Mouse (Mus musculus) liver, embryonic 14.5 days (tissue): ENCODE results near the gene Gm7073. TPM values are rescaled to one million over a fixed set of nuclear protein-coding genes. Genes with fewer than 3 reads are reported as not detected.

Source experiments
- ATAC-seq: fragments of 200-750 bp; cut with Nextera tagmentation; 2 replicates; pipeline ENCODE4 v1.8.0; 2017; ENCODE audit warnings: moderate number of reproducible peaks, mild to moderate bottlenecking, moderate library complexity; ENCODE audit not compliant: insufficient read depth
- DNase-seq, 3 experiments: peaks; one replicate each; pipeline ENCODE4 v3.0.0-alpha.2; 2012 to 2013; ENCODE audit warnings: low read depth in 3 of 3, low spot score in 3 of 3
- H3K27ac ChIP-seq: fragments of 300-500 bp; sonication (generic); 2 replicates; pipeline ENCODE4 v1.5.1; 2014; ENCODE audit warnings: moderate library complexity, mild to moderate bottlenecking, control low read depth, inconsistent platforms
- H3K27me3 ChIP-seq: fragments of 300-500 bp; sonication (generic); 2 replicates; pipeline ENCODE4 v1.6.1; 2014; ENCODE audit warnings: mild to moderate bottlenecking, low read length, moderate library complexity; ENCODE audit not compliant: control insufficient read depth, insufficient read depth
- H3K36me3 ChIP-seq: fragments of 300-500 bp; sonication (generic); replicated peaks from 2 replicates; pipeline ENCODE4 v1.6.1; 2014; ENCODE audit warnings: low read depth; ENCODE audit not compliant: control insufficient read depth, insufficient read depth
- H3K4me1 ChIP-seq, 2 experiments: fragments of 200-500 bp in 1 of 2; fragments of 300-500 bp in 1 of 2; sonication (generic) in 1 of 2; replicated peaks; 2 replicates each; pipeline ENCODE4 v1.6.1; 2012 to 2014; ENCODE audit warnings: antibody characterized with exemption in 1 of 2, inconsistent platforms in 1 of 2, low read length in 1 of 2; ENCODE audit not compliant: control insufficient read depth in 2 of 2, insufficient read depth in 2 of 2
- H3K4me2 ChIP-seq: fragments of 300-500 bp; sonication (generic); 2 replicates; pipeline ENCODE4 v1.6.1; 2014; ENCODE audit warnings: low read depth, mild to moderate bottlenecking, control low read depth, moderate library complexity
- H3K4me3 ChIP-seq, 2 experiments: fragments of 200-500 bp in 1 of 2; fragments of 300-500 bp in 1 of 2; sonication (generic) in 1 of 2; 2 replicates each; pipeline ENCODE4 v1.5.1; 2012 to 2014; ENCODE audit warnings: low read depth in 2 of 2, low read length in 2 of 2, mild to moderate bottlenecking in 2 of 2, control low read depth in 1 of 2, inconsistent platforms in 1 of 2, moderate library complexity in 1 of 2; ENCODE audit not compliant: insufficient read depth in 1 of 2
- H3K9ac ChIP-seq: fragments of 300-500 bp; sonication (generic); replicated peaks from 2 replicates; pipeline ENCODE4 v1.6.1; 2014; ENCODE audit warnings: mild to moderate bottlenecking, control low read depth, moderate library complexity
- H3K9me3 ChIP-seq: fragments of 300-500 bp; sonication (generic); 2 replicates; pipeline ENCODE4 v1.6.1; 2016; ENCODE audit warnings: low read length, mixed read lengths; ENCODE audit not compliant: control insufficient read depth
- CTCF ChIP-seq: IDR thresholded peaks from 2 replicates; pipeline ENCODE4 v1.5.1; 2016; ENCODE audit warnings: antibody characterized with exemption, low read depth, control low read depth
- EP300 ChIP-seq: IDR thresholded peaks from 2 replicates; pipeline ENCODE4 v1.6.1; 2016; ENCODE audit warnings: antibody characterized with exemption, low read depth
- WGBS: fragments of 180-500 bp; shearing (Covaris S2); extraction: QIAGEN DNeasy Blood & Tissue Kit; methylation state at CpG from one replicate; pipeline ENCODE4 v1.1.7; 2014; ENCODE audit not compliant: insufficient replicate concordance; 5-methylcytosine and 5-hydroxymethylcytosine counted together
- polyA plus RNA-seq, 2 experiments: library from polyadenylated mRNA; depleted of rRNA in 1 of 2; stranded (reverse) in 1 of 2; unstranded in 1 of 2; fragments of >200 nt; fragmentation: Nextera tagmentation in 1 of 2; extraction: Ambion mirVana in 1 of 2; gene quantifications; 2 replicates each; pipeline versions ENCODE4 v1.2.1 to v1.2.3; 2012 to 2014

Gene Gm7073
- polyA plus RNA-seq, 2 experiments, result not detected

DNA sequence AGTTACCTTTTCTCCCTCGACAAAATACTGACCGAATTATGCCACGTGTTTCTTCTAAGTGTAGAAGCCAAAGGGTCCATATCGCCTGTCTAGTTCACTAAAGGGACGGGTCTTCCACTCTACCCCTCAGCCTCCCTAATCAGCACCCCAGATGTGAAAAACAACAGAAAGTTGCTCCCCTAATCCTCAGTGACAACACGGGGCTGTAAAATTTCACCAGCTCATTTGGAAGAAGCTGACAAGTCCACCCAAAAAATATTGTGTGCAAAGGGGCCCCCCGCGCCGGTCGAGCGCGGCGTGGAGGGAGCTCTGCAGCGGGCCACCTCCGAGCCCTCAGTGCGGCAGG is 8.0 kb upstream of the Gm7073 start:
- Histone ChIP-seq H3K9me3 (no peaks in the 10 kb centered on the region), H3K27me3 (peaks cover 20% of the 10 kb centered on the region), H3K4me1 (no peaks in the 10 kb centered on the region), H3K9ac (no peak overlapping the region), H3K36me3 (no peaks in the 10 kb centered on the region), H3K4me3 (peak overlapping the region in 1 of 2 experiments; percentile 40; a peak in 2 of 4 replicates), H3K4me2 (peak overlapping the region; percentile 48), H3K27ac (no peak overlapping the region)
- 11% methylated on average over 16 of the region's 16 CpGs for WGBS
- no peak for TF ChIP-seq EP300
- TF ChIP-seq CTCF, result no peak
- ATAC-seq (no peak), DNase-seq (no peak)

DNA sequence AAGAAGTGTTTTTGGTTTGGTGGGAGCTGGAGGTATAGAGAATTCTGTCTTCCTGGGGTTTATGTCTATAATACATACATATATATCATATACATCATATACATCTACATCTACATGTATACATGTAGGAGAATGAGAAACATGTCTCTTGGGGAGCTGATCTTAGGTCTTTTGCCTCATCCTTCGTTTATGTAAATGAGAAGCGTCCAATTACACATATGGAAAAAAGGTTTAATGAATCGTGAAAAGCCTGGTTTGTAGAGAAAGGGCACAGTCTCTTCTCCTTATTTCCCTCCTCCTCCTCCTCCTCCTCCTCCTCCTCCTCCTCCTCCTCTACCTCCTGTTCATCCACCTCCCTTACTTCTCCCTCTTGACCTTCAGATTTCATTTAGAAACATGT is 6.9 kb upstream of the Gm7073 start:
- 46% methylated on average over 3 of the region's 3 CpGs for WGBS
- no peak overlapping the region for H3K4me2 ChIP-seq
- no peak for ATAC-seq

DNA sequence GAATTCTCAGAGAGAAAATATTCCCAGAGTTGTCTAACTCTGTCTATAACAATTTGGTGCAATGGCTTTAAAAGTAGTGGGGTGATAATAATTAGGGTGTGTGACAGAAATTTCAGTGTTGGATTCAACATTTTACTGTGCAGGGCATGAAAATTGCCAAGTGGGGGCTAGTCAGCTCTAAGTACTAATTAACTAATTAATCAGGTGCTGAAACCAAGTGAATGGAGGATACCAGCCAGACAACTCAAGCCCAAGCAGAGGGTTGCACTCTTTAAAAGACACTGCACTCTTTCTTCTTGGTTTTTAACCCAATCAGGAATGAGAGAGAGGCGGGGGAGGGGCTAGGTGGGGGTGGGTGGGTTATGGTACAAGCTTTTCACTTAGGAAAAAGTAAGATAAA is 6.4 kb upstream of the Gm7073 start:
- ATAC-seq, result no peak
- Histone ChIP-seq H3K4me3 (no peak overlapping the region), H3K27ac (no peak overlapping the region), H3K36me3 (no peaks in the 10 kb centered on the region), H3K9me3 (no peaks in the 10 kb centered on the region), H3K27me3 (peaks cover 20% of the 10 kb centered on the region), H3K9ac (no peak overlapping the region), H3K4me1 (no peaks in the 10 kb centered on the region), H3K4me2 (no peak overlapping the region)
- no peak for TF ChIP-seq CTCF
- TF ChIP-seq EP300, result no peak
- WGBS, result 20% methylated on average over 1 of the region's 1 CpGs
- no peak for DNase-seq

More for the DNA sequence above, 6.9 kb upstream of the Gm7073 start:
- TF ChIP-seq CTCF, result no peak
- no peak for TF ChIP-seq EP300
- H3K9me3 ChIP-seq, result no peaks in the 10 kb centered on the region
- no peaks in the 10 kb centered on the region for H3K4me1 ChIP-seq
- no peak overlapping the region for H3K27ac ChIP-seq
- no peak overlapping the region for H3K4me3 ChIP-seq
- H3K9ac ChIP-seq, result no peak overlapping the region
- peaks cover 20% of the 10 kb centered on the region for H3K27me3 ChIP-seq
- H3K36me3 ChIP-seq, result no peaks in the 10 kb centered on the region
- no peak for DNase-seq

DNA sequence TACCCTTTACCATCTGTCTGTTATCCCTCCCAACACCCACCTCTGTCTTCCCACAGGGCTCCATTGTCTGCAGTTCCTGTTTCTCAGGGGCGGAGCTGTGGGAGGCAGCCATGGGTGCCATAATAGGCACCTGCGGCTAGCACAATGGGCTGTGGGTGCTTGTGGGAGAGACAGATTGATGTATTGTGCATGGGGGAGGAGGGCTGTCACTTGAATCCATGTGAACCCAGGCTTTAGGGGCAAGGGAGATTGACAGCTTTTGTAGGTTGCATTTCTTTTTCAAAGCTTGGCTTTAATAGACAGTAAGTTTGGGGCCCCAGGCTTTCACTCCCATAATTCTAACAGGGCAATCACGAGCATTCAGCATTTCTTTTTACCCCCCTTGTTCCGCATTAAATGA is 5.0 kb upstream of the Gm7073 start:
- Histone ChIP-seq H3K4me2 (no peak overlapping the region), H3K36me3 (no peaks in the 10 kb centered on the region), H3K27ac (no peak overlapping the region), H3K9ac (no peak overlapping the region), H3K4me3 (no peak overlapping the region), H3K27me3 (peaks cover 20% of the 10 kb centered on the region), H3K9me3 (no peaks in the 10 kb centered on the region), H3K4me1 (no peaks in the 10 kb centered on the region)
- 30% methylated on average over 4 of the region's 4 CpGs for whole genome bisulfite sequencing
- no peak for DNase-seq
- TF ChIP-seq EP300 (no peak), CTCF (no peak)
- no peak for ATAC-seq

DNA sequence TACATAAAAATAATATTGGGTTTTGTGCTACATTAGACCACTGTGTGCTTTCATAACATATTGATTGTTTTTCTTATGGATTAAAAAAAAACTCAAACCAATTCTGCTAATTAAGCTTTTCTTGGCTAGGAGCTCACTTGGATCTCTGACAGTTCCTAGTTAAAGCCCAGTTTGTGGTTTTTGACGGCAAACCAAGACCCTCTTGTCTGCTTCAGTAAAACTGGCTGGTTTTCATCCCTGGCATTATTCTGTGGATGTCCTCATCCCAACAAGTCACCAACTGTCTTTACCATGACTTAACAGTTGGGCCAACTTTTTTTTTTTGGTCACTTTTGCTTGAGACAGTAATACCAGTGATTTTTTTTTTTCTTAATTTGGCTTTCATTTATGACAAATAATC is 3.9 kb upstream of the Gm7073 start:
- DNase-seq (no peak), ATAC-seq (no peak)
- WGBS, result 48% methylated on average over 1 of the region's 1 CpGs
- Histone ChIP-seq H3K4me2 (no peak overlapping the region), H3K9me3 (no peaks in the 10 kb centered on the region), H3K4me1 (no peaks in the 10 kb centered on the region), H3K27me3 (peaks cover 12% of the 10 kb centered on the region), H3K36me3 (no peaks in the 10 kb centered on the region), H3K9ac (no peak overlapping the region), H3K4me3 (no peak overlapping the region), H3K27ac (no peak overlapping the region)
- no peak for TF ChIP-seq EP300
- TF ChIP-seq CTCF, result no peak
